Mouse (Mus musculus) gastrocnemius, postnatal 36 days (tissue): ENCODE measurements around the gene Rexo2. TPM values are rescaled to one million over a fixed set of nuclear protein-coding genes. Genes with fewer than 3 reads are reported as not detected.

Experiments
- DNase-seq, 2 experiments: peaks; one replicate each; pipeline ENCODE4 v3.0.0; 2022
- intact Hi-C: fragments of 180-260 bp; cut with DNase I; formaldehyde crosslinking; loops from one replicate; pipeline ENCODE4 v1.15.1; 2025
- microRNA-seq, 2 experiments: library from miRNA; unstranded; fragments of <30 nt; microRNA quantifications; one replicate each; pipeline ENCODE4 v1.2.0; 2021
- total RNA-seq, 2 experiments: library from RNA; stranded (reverse); gene quantifications; 2 replicates each; pipeline ENCODE4 v1.2.3; 2021

Rexo2 gene
- total RNA-seq, 2 experiments from 2014 or later = 54.8 to 63.7 TPM

GRCm38 (mm10) chr9:48421029-48421428 lies 59.4 kb downstream of the Rexo2 start:
- no peak for DNase-seq
- intact Hi-C loops = no loop called here

GRCm38 (mm10) chr9:48420437-48420836 lies 60.0 kb downstream of the Rexo2 start:
- DNase-seq = no peak
- intact Hi-C loops = no loop called here

GRCm38 (mm10) chr9:48418829-48419228 lies 61.6 kb downstream of the Rexo2 start:
- no peak for DNase-seq
- intact Hi-C loops = no loop called here

Small RNA genes lying within 50 kb of the gene (microRNA-seq; reads per million reads assigned to microRNA genes)
- 0 reads per million in 2 experiments for gene Gm23653

Other genes starting within 250 kb of the Rexo2 start
- gene Nxpe2, start 127.2 kb downstream of the Rexo2 start, total RNA-seq = under 1 TPM; 0.18 to 0.74 TPM
- 10 to 100 TPM; 12.6 to 12.7 TPM for gene Rbm7, start 14.7 kb upstream of the Rexo2 start, total RNA-seq
- 10 to 100 TPM in 1 of 2 experiments, 1 to 10 TPM in 1; 9.2 to 10.1 TPM for gene Gm5617, start 14.8 kb upstream of the Rexo2 start, total RNA-seq
- 1 to 10 TPM; 2.8 to 5.2 TPM for gene Nnmt, start 124.5 kb upstream of the Rexo2 start, total RNA-seq